Mouse (Mus musculus): ENCODE measurements around the gene Sgms1. TPM values are rescaled to one million over a fixed set of nuclear protein-coding genes. Genes with fewer than 3 reads are reported as not detected.

Sgms1 gene
- total RNA-seq, 2 experiments from 2014 or later: 30.5 to 37.3 TPM

DNA sequence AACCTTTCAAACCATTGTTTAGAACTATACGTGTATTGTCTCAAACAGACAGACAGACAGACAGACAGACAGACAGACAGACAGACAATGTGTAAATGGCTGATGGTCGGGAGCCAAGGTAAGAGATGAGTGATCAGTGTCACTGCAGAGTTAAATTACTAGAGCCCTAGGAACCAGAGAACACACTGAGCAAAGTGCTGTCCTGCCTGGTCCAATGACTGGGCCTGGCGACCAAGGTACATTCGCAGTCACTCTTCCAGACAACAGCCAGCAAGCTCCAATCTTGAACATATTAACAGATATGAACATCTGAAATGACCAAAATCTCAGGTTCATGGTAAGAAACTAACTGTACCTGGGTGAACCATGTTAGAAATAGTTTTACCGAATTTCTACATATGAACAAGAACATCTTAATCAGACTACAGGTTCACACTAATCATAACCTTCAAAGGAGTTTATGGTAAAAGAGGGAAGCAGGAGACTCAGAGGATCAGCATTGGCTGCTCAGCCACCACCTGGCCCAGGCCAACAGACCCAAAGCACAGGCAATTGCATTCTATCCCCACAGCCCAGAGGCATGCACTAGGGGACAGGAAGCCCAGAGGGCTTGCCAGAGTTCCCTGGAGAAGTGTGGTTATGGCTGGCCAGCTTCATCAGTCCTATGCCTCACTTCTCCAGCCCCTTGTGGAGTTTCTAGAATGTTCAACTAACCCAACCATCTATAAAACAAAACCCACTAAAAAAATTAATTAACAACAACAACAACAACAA is 104.6 kb downstream of the Sgms1 start:
- DNase-seq (ENCODE audit: extremely low spot score in 1 of 2, low spot score in 2 of 2): no peak
- intact Hi-C loops (cut with DNase I): no loop called here

DNA sequence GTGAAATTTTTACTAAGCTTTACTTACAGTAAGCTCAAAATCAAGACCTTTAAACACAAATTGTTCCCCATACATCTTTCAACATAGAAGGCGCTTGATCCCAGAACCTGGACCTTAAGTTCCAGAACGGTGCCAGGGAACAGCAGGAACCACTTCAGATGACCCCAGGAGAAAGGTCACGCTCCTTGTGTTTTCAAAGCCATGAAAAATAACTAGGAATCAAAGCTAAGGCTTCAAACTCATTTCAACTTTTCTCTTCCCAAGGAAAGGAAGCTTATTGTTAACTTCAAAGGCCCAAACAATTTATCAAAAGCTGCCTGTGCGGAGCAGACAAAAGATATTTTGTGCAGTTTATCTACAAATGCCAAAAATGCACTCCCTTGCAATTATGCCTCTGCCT is 107.6 kb downstream of the Sgms1 start:
- DNase-seq (ENCODE audit: extremely low spot score in 1 of 2, low spot score in 2 of 2): peak in 1 of 2 experiments; percentile 63
- intact Hi-C loops (cut with DNase I): no loop called here

DNA sequence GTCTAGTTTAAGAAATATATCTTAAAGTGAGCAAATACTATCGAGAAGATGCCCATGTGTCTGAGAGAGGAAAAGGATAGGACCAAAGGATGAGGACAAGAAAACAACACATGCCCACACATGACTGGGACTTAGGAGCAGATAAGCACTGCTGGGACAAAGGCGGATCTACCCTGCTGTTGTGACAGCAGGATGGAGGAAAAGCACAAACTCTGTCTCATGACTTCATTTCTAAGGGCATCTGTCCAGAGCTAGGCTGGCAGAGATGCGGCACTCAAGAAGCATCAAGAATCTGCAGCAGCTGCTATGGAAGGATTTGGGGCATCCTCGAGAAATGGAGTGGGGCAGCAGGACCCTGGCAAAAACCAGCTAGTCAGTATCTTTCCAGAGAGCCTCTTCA is 109.1 kb downstream of the Sgms1 start:
- DNase-seq (ENCODE audit: extremely low spot score in 1 of 2, low spot score in 2 of 2): no peak
- intact Hi-C loops (cut with DNase I): no loop called here

DNA sequence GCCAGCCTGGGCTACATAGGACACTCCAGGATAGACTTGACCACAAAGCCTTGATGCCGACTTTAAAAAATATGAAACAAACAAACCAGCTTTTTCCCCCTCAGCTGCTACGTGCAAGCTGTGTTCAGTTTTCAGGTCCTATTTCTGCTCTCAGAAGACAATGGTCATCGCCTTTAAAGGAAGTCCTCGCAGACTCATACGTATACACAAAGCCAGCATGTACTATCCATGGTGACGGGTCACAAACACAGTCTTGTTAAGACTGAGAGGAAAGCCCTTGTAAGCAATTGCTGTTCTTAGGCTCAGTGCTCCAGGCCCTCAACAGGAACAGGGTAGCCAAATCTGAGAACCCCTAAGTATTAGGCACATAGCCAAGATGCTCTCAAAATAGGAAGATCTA is 110.1 kb downstream of the Sgms1 start:
- intact Hi-C loops (cut with DNase I): no loop called here
- DNase-seq (ENCODE audit: extremely low spot score in 1 of 2, low spot score in 2 of 2): no peak

DNA sequence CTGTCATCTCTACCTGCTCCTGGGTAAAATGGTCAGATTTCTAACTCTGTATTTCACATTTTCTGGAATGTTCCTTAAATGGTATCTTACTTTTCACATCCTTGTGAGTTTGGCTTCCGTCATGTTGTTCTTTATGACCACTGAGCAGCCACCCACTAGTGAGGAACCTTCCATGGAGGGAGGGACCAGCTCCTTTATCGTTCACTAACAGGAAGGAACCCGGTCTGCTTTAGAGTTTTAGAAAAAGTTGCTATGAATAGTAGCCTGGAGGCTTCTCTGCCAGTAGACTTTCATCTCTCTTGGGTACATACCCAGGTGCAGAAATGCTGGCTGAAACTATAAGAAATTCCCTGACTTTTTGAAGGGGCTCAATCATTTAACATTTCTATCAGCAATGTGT is 111.6 kb downstream of the Sgms1 start:
- intact Hi-C loops (cut with DNase I): no loop called here
- no peak for DNase-seq (ENCODE audit: extremely low spot score in 1 of 2, low spot score in 2 of 2)

DNA sequence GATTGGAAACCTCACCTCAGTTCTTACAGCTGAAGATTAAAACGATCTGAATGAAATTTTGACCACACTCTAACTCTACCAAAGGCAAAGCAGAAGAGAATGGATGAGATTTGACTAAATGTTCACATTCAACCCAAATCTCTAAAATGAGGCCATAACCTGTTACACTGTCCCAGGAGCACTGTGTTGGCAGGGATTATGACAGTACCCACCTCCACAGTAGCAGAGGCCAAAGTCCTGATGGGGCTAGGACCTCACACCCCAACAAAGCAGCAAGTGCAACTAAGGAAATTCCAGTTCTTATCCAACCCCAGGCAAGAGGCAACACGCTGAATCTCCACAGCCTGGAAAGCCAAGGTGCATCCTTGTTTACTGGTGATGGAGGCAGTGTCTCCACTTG is 112.2 kb downstream of the Sgms1 start:
- intact Hi-C loops (cut with DNase I): no loop called here
- no peak for DNase-seq (ENCODE audit: extremely low spot score in 1 of 2, low spot score in 2 of 2)

DNA sequence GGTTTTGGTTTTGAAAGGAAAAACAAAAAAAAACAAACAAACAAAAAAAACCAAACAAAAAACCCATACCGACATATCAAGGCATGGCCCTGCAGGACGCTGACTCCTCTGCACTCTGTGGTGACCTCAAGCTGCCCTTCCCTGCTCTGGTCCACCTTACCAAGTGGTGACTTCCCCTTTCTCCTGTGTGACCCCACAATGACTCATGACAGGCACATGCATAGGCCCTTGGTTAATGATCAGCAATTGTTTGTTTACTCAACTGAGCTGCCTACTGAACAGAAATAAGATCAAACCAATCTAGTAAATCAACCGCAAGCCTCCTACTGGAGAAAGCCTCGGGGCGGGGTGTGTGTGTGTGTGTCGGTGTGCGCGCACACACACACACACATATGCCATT is 112.7 kb downstream of the Sgms1 start:
- intact Hi-C loops (cut with DNase I): no loop called here

DNA sequence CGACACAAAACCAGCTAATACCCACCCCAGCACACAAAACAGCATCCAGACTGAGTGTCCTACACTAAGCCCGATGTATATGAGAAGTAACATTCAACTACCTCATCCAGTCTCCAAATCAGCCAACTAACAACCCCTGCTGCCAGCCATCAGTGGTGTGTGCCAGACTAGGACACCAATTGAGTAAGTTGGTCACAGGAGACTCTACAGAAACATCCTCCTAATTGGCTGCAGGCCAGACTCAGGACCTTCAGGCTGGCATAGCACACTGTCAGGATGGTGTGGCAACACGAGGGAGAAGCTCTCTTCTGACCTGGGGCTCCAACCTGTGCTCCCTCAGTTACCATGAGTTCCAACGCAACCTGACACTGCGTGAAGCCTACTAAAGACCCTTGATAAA is 113.3 kb downstream of the Sgms1 start:
- peak in 1 of 2 experiments; percentile 22 for DNase-seq (ENCODE audit: extremely low spot score in 1 of 2, low spot score in 2 of 2)
- intact Hi-C loops (cut with DNase I): no loop called here

More for the DNA sequence above, 112.7 kb downstream of the Sgms1 start:
- DNase-seq (ENCODE audit: extremely low spot score in 1 of 2, low spot score in 2 of 2): no peak

DNA sequence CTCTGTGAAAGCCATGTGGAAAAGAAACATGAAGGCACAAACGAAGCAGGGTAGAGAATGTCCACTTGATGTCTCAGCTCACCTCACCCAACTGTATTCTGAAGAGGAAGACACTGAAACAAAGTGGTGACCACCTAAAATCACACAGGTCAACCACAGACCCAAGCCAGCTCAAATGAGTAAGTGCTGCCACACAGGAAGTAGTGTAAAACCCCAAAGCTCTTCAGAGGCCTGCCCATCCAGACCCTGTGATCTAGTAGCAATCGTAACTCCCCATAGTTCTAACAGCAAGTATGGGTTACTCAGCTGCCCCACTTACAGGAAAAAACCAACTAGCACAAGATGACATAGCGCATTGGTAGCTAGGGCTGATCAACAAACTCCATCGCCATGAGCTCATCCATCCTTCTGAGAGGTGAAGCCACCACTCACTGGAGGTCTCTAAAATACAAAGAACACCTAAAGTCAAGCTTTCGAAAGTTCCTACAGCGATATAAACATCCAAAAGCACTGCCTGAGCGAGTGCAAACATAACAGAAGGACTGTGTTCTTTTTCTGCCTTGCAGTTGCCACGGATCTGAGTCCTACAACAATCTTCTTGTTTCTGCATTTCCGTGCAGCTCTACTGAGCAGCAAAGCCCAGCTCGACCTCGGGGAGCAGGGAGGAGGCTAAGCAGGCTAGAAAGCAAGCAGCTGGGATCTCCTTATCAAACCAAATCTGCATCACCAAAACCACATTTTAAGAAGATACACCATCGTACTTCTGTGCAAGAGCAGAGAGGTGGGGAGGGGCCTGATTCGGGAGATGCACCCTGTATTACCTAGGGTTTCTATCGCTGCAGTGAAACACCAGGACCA is 114.2 kb downstream of the Sgms1 start:
- no peak for DNase-seq (ENCODE audit: extremely low spot score in 1 of 2, low spot score in 2 of 2)
- intact Hi-C loops (cut with DNase I): no loop called here

DNA sequence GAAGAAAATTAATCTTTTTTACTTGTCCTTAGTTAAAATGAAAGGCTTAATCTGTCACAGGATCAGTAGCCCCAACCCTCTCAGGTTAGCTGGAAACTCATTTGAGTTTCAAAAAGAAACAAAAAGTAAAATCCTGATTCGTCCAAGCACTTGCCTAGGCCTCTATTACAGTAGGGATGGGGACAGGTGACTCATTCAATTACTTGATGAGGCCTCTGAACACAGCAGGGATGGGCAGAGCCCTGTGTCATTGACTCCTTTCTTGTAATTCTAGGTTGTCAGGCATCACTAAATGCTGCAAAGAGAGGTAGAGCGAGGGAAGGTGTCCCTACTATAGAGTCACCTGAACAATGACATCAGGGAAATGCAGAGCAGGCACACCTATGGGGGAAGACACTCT is 115.4 kb downstream of the Sgms1 start:
- intact Hi-C loops (cut with DNase I): no loop called here
- DNase-seq (ENCODE audit: extremely low spot score in 1 of 2, low spot score in 2 of 2): no peak

DNA sequence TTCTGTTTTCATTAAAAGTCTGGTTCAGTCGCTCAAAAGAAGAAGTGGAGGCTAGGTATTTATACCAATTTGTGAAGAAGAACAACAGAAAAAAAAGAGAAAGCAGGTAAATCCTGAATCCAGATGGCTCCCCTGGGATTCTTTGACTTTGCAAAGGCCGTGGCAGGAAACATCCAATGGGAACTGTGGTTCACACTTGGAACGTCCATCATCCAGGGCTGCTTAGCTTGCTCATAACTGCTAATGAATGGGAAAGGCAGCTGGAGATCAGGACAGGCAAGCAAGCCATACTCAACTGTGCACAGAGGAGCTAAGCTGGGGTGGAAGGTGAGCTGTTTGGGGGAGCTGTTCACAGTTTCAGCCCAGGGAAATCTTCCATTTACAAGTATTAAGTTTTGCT is 115.8 kb downstream of the Sgms1 start:
- intact Hi-C loops (cut with DNase I): no loop called here
- DNase-seq (ENCODE audit: extremely low spot score in 1 of 2, low spot score in 2 of 2): no peak

DNA sequence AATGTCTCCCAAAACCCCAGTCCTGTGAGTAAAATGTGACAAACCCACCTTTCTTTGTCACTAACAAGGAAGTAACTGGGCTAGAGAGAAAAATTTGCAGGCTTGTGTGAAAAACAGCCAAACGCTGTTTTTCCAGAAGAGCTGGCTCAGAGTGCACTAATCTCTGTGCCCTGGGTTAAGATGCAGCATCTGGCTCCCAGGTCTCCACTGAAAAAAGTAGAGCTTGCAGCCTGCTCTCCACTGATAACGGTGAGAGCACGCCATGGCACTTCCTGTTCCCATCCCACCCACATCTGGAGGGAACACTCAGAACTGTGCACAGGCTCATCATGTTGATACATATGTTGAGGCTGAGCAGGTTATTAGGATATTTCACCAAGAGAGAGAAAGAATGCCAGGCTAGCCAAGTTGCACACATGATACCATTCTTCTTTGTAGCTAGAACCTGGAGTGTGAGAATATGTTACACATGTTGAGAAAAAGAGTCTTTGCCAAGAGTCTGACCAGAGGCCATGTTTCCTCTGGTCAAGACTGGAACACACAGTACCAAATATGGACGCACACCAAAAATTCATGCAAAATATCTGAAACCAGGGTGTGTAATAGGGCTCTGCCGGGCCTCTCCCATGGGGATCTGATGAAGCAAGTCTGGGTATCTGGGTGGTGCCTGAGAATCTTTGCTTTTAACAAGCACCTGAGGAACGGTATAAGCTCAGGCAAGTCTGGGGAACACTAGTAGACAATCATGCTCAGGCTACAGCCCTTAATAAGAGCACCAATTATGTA is 116.8 kb downstream of the Sgms1 start:
- intact Hi-C loops (cut with DNase I): no loop called here
- DNase-seq (ENCODE audit: extremely low spot score in 1 of 2, low spot score in 2 of 2): no peak

DNA sequence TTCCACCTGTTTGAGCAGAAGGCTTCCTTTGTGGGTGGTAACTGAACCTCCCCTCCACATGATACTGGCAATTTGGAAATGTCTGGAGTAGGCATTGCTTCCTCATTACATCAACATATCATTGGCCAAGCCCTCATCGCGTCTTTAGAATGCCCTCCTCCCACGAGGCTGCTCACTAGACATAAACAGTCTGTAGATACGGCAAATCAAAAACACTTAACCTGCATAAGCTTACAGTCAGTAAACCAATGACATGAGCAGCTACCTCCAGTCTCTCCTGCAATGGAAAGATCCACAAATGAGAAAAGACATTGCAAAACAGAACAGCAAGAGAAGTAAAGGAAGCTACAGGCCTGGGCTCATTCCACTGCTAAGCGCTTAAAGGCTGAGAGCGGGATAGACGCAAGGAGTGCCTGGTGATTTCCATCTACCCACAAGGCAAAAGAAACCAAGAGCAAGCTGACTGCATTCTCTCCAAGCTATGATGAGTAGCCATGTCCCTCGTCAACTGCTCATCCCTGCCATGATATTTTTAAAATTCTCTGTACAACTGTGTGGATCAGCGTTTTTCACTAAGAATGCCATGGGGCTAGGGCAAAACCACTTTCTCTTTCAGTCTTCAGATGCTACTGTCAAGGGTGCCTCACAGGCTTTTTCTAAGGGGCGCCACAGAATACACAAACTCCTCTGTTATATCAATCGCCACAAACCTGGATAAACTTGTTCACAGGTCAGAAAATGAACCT is 117.9 kb downstream of the Sgms1 start:
- DNase-seq (ENCODE audit: extremely low spot score in 1 of 2, low spot score in 2 of 2): no peak
- intact Hi-C loops (cut with DNase I): no loop called here

DNA sequence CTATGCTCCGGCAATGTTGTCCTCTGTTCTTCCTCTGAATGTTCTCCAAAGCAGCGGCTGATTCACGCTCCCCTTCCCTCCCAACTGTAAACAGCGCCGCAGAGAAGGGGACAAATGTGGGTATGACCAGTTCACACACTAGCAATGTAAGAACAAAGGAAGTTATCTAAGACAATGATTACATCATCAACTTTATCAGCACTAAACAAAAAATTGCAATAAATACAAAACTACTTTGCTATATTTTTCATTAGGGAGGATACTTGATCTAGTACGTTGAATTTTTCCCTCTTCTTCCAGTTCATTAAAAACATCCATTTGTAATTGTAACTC is 119.7 kb downstream of the Sgms1 start:
- intact Hi-C loops (cut with DNase I): no loop called here
- no peak for DNase-seq (ENCODE audit: extremely low spot score in 1 of 2, low spot score in 2 of 2)

DNA sequence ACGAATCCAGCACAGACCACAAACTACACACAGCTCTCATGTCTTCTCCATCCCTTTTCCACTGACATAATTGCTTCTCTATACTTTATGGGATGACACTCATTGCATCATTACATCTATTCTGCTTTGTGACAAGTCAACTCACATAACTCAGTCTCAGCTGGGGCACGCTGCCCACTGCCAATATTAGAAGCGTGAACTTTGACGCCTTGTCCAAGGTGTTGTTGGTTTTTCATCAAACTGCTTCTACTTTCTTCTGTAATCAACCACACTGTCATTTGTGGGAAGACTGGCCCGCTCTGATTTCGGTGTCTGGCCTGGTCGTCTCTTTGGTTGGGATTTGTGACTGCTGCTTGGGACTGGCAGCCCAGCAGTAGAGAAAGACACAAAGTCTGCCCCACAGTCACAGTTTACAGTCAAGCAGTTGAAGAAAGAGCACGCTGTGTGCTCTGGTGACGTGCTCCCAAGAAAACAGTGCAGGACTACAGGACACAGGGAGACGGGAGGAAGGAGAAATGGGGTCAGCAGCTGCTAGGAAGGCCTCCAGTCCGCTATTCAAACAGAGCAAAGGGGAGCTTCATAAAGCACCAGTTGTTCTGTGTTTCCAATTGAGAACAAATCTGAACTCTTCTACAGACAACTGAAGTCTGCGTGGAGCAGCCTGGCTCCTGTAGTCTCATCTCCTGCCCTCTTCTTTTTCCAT is 120.2 kb downstream of the Sgms1 start:
- DNase-seq (ENCODE audit: extremely low spot score in 1 of 2, low spot score in 2 of 2): peak in 1 of 2 experiments; percentile 23
- intact Hi-C loops (cut with DNase I): no loop called here

DNA sequence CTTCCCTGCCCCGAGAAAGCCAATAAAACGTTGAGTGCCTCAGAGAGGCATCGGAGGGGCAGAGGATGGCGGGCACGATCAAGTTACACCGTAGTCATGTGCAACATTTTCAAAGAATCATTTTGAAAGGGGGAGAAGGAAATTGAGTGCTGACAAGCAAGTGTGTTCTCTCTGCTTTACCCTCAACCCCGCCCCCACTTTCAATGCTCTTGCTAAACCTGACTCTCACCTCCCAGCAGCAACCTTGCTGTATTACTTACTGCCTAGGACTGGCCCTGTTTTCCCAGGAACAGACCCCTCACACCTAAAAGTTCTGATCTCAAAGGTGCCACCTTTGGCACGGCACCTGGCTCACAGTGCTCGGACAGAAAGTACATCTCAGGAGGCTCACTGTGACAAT is 121.0 kb downstream of the Sgms1 start:
- intact Hi-C loops (cut with DNase I): no loop called here

DNA sequence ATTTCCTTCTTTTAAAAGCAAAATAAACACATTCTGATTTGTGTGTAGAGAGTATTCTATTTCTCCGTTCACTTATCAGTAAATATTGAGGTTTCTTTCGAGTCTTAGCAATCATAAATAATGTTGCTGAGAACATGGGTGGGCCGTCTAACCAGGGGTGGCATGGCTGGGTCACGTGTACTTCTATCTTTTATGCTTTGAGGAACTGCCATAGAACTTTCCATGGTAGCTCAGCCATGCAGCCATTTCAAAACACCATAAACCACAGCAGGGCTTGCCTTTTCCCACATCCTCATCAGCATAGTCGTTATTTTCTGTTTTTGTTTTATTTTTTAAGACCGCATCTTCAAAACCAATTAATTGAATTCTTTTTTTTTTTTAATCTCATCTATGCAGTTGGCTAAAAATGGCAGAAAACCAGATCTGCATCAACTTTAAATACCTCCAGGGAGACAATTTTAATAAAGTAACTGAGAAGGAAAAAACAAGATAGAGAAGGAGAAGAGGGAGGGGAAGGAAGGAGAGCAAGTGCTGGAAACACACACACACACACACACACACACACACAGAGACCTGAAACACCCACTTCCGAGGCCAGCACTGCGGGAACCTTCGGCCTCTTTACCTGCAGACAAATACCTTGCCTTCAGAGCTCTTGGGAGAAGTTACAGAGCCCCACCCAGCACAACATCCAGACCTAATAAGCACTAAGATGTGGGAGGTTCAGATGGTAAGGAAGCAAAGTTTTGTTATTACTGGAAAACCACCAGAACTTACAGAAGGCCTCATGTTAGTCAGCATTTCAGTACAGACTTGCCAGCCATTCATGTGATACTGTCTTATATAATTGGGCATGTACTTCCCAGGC is 122.9 kb downstream of the Sgms1 start:
- intact Hi-C loops (cut with DNase I): no loop called here
- no peak for DNase-seq (ENCODE audit: extremely low spot score in 1 of 2, low spot score in 2 of 2)

More for the DNA sequence above, 121.0 kb downstream of the Sgms1 start:
- DNase-seq (ENCODE audit: extremely low spot score in 1 of 2, low spot score in 2 of 2): no peak

Measured in left cerebral cortex, postnatal 10 days (tissue).